Mouse (Mus musculus): ENCODE results near the gene Wdr17.

DNA sequence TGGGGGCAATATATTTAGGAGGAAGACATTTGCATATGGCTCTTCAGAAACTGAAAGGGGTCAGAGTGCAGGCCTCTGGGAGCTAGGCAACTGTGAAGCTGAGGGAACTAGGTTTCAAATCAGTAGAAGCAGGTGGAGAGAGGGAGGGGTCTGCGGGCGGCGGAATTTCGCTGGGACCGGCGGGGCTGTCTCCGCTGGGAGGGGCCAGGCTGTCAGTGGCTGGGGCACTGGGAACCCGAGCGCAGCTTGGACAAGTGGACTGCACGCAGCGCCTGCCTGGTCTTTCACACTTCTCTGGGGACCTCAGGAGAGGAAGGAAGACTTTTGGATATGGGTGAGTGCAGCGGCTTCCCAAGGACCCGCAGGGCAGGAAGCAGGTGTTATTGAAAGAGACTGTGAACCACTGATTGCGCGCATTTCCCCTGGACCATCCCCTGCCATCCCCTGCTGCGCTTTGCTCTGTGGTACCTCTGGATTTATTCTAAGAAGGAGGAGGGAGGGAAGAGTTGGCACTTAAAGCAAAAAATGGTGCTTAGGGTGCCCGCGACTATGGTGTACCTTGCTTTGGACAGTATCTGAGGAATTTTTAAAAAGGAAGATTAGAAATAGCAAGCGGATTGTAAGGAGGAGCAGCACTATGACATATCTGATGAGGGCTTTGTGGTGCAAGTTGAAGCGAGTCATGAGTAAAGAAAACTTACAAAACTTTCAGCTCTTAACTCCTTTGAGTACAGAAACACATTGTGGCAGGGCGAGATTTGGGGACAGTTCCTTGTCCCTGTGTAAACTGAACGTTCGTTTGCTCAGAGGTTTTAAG is 107.5 kb downstream of the Wdr17 start:
- TF ChIP-seq EP300 (IDR thresholded peaks at IDR 0.05; ENCODE audit: low read depth) (no peak), CTCF (IDR thresholded peaks at IDR 0.05; ENCODE audit: low read depth) (no peak)

All from heart, postnatal 0 days (tissue).